Mouse (Mus musculus): ENCODE measurements at regions not wholly inside any gene's neighbourhood (a gene's known extent, or its start where the extent isn't known, plus 50 kb on each side); places are given as distances from the start of the nearest gene placed in this dataset.

DNA sequence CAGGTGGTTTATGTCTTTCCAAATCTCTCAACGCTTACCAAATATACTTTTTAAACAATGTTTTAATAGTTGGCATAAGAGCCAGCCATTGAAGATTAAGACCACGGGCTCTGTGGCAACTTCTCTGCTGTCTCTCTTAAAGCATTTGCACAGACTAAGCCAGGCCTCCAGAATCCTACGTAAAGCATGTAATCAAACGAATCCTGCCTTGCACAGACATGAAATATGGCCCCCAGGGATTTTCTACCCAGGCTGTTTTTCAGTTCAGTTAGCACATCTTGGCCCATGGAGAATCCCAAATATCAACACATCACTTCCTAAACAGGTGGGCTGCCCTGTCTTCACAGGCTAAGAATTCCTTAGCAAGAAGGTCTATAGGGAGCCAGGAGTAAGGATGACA, 108.9 kb upstream of the Map1b start:
- no peak for DNase-seq

GRCm38 (mm10) chr13:99618332-99618731, 102.0 kb upstream of the Map1b start:
- DNase-seq, result no peak

- DNase-seq, result no peak
Observed at GRCm38 (mm10) chr13:99617457-99617856, 101.1 kb upstream of the Map1b start.

- no peak for DNase-seq
Observed at GRCm38 (mm10) chr13:99611715-99612494, 95.6 kb upstream of the Map1b start.

GRCm38 (mm10) chr13:99610498-99610897, 94.2 kb upstream of the Map1b start:
- peak; percentile 31 for DNase-seq

DNA sequence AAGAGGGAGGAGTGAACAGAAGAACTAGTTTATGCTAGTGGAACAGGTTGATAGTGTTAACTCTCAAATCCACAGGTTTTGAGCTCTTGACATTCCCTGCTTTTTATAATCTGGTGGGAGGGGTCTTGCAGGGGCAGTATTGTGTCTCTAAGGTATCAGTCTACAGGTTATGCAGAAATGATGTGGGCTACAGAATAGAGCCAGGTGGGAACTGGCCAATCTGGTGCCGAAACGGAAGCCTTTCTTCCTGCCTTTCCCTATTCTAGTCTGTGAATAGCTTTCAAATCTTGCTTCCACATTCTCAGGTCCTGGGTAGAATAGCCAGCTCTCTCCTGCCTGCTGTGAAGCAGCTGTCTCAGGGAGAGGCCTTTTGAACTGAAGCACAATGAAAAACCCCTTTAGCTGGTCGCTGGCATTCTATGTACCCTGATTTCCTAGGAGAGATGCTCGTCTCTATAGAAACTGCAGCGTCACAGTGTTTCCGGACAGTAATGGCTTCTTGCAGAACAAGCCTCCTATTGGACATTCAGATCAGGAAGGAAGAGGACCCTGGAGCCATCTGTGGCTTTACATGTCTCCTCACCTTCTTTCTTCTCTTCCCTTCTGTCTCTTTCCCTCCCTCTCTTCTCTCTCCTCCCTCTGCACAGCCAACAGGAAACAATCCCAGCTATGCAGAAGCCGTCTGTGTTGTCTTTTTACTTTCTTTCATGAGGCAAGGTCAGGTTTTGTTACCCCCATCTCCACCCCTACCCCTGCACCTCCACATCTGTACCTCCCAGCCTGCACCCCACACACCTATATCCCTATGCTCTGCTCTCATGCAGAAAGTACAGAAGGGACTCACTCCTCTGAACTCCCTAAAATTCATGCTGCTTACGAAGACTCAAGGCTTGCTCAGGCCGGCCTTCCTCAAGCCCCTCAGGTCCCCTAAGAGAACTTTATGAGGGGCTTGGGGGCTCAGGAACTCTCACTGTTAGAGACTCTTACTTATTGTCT, 93.1 kb upstream of the Map1b start:
- DNase-seq, result no peak

GRCm38 (mm10) chr13:99608591-99608990, 92.3 kb upstream of the Map1b start:
- no peak for DNase-seq

DNA sequence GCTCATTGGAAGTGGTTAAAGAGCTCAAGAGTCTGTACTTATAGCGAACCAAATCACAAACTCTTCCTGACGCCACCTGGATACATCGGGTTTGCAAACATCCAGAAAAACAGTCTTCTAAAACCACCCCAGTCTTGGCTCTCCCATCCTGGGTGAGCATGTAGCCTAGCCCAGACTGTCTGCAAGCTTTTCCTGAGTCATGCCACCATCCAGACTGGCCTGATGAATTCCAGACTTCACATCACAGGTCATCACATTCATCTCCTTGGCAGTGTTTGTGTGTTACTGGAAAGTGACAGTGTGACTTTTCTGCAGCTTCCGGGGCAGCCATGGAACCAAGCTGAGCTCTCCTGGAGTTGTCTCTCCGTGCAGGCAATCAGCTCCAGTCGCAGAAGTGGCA, 90.9 kb upstream of the Map1b start:
- DNase-seq, result no peak

DNA sequence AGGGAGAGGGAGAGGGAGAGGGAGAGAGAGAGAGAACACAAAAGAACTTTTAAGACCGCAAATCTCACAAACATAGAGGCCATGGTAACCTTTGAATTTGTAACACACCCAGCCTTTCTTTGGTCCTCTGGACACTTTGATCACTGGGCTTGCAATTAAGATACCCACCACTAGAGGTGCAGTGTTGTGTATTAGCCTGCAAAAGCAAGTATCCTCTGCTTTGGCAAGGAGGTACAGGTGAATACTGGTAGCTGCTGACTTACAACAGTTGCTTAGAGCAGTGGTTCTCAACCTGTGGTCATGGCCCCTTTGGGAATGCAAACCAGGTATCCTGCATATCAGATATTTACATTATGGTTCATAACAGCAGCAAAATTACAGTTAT, 90.3 kb upstream of the Map1b start:
- peak; percentile 14 for DNase-seq

- DNase-seq, result no peak
Observed at GRCm38 (mm10) chr13:99605866-99606605, 89.7 kb upstream of the Map1b start.

GRCm38 (mm10) chr13:99597891-99598290, 81.6 kb upstream of the Map1b start:
- DNase-seq, result no peak

- DNase-seq, result no peak
Observed at GRCm38 (mm10) chr13:99593846-99594813, 77.8 kb upstream of the Map1b start.

- no peak for DNase-seq
Observed at GRCm38 (mm10) chr13:99593243-99593635, 76.9 kb upstream of the Map1b start.

GRCm38 (mm10) chr13:99592596-99593242, 76.4 kb upstream of the Map1b start:
- DNase-seq, result peak; percentile 42

GRCm38 (mm10) chr13:99588646-99589045, 72.3 kb upstream of the Map1b start:
- DNase-seq, result no peak

GRCm38 (mm10) chr13:99583841-99584240, 67.5 kb upstream of the Map1b start:
- DNase-seq, result no peak

GRCm38 (mm10) chr13:99580296-99580695, 64.0 kb upstream of the Map1b start:
- no peak for DNase-seq

DNA sequence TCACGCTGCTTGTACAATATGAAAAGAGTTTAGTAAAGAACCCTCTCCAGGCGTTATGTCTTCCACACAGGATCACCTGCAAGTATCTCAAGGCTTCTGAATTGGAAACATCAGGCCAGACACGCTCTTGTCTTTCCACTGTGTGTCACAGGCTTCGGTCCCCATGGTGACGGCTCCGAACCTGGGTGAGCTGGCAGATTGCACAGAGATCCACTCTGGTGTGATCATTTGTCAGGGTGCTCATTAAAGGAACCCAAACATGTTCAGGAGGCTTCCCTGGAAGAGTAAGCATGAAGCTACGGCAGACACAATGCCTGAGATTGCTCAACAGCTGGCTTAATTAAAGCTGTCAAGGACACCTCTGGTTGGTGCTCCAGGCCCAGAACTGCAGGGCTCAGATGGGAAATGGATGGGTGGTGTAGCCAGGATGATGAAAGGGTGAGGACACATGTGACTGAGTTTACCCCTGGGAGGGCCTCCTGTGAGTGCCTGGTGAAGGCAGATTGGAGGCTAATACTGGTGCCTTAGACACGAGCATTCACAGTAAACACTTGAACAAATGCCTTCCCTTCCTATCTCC, 63.3 kb upstream of the Map1b start:
- DNase-seq, result no peak

- DNase-seq, result no peak
Observed at GRCm38 (mm10) chr13:99577686-99578085, 61.3 kb upstream of the Map1b start.

DNA sequence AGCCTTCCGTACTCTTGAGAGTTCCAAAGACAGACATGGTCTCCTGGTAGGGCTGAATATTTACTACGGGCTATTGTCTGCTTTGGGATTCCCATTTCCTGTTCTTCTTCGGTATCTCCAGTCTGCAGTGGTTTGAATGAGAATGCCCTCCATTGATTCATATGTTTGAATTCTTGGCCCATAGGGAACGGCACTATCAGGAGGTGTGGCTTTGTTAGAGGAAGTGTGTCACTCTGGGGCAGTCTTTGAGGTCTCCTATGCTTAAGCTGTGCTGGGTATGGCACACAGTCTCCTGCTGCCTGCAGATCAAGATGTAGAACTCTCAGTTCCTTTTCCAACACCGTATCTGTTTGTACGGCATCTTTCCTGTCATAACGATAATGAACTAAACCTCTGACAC, 56.7 kb upstream of the Map1b start:
- DNase-seq, result no peak

GRCm38 (mm10) chr13:99572381-99572780, 56.0 kb upstream of the Map1b start:
- DNase-seq, result no peak

All from lung, postnatal 10 days (tissue).